Mouse (Mus musculus): ENCODE measurements around the gene Nyx. TPM values are rescaled to one million over a fixed set of nuclear protein-coding genes. Genes with fewer than 3 reads are reported as not detected.

Gene Nyx
- polyA plus RNA-seq, 1 experiment from 2014 or later, result 0.03 TPM

GRCm38 (mm10) chrX:13502862-13503375 lies 37.0 kb downstream of the Nyx start:
- Histone ChIP-seq H3K27ac (no peak overlapping the region), H3K9me3 (no peaks in the 10 kb centered on the region), H3K36me3 (no peaks in the 10 kb centered on the region), H3K4me1 (no peaks in the 10 kb centered on the region), H3K4me3 (no peak overlapping the region), H3K27me3 (ENCODE audit: insufficient read depth, poor library complexity, severe bottlenecking) (peaks cover 10% of the 10 kb centered on the region; the same call in 1 of the 2 replicates)
- no peak for DNase-seq (ENCODE audit: low spot score)
- 64% methylated on average over 7 of the region's 7 CpGs for WGBS

- H3K27ac ChIP-seq, result no peak overlapping the region
- no peak for DNase-seq (ENCODE audit: low spot score)
Measured at GRCm38 (mm10) chrX:13504389-13504788, 38.5 kb downstream of the Nyx start.

GRCm38 (mm10) chrX:13506376-13506775 lies 40.5 kb downstream of the Nyx start:
- H3K9me3 ChIP-seq, result no peaks in the 10 kb centered on the region
- WGBS, result 65% methylated on average over 2 of the region's 2 CpGs

More at GRCm38 (mm10) chrX:13504389-13504788, 38.5 kb downstream of the Nyx start:
- peaks cover 10% of the 10 kb centered on the region; the same call in 1 of the 2 replicates for H3K27me3 ChIP-seq (ENCODE audit: insufficient read depth, poor library complexity, severe bottlenecking)
- H3K4me1 ChIP-seq, result no peaks in the 10 kb centered on the region
- H3K4me3 ChIP-seq, result no peak overlapping the region
- no peaks in the 10 kb centered on the region for H3K36me3 ChIP-seq
- H3K9me3 ChIP-seq, result no peaks in the 10 kb centered on the region
- WGBS, result 84% methylated on average over 7 of the region's 7 CpGs

DNA sequence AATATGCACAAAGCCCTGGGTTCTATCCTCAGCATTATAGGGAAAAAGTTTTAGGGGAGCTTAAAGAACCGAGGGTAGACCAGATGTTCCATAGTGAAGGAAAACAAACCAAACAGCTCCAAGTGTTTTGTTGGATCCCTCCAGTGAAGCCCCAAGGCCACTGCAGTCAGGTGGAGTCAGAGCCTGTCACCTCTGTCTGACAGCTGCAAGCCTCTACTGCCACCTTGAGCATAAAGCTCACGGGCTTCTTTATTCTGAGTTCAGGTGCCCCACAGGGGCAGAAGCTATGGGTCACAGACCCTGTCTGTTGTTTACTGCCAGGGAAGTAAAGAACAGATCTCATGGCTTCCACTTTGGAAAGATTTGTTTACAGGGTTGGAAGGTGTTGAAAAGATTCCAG lies 47.2 kb downstream of the Nyx start:
- no peaks in the 10 kb centered on the region for H3K4me1 ChIP-seq
- no peaks in the 10 kb centered on the region for H3K9me3 ChIP-seq
- no peak overlapping the region for H3K4me3 ChIP-seq
- WGBS, result 46% methylated on average over 2 of the region's 2 CpGs
- no peaks in the 10 kb centered on the region for H3K36me3 ChIP-seq
- DNase-seq (ENCODE audit: low spot score), result no peak
- H3K27me3 ChIP-seq (ENCODE audit: insufficient read depth, poor library complexity, severe bottlenecking), result peaks cover 21% of the 10 kb centered on the region; the same call in 1 of the 2 replicates
- H3K27ac ChIP-seq, result no peak overlapping the region

More at GRCm38 (mm10) chrX:13506376-13506775, 40.5 kb downstream of the Nyx start:
- Histone ChIP-seq H3K4me1 (no peaks in the 10 kb centered on the region), H3K27ac (no peak overlapping the region), H3K4me3 (no peak overlapping the region), H3K36me3 (no peaks in the 10 kb centered on the region), H3K27me3 (ENCODE audit: insufficient read depth, poor library complexity, severe bottlenecking) (peaks cover 10% of the 10 kb centered on the region; the same call in 1 of the 2 replicates)
- no peak for DNase-seq (ENCODE audit: low spot score)

GRCm38 (mm10) chrX:13513864-13514263 lies 48.0 kb downstream of the Nyx start:
- Histone ChIP-seq H3K4me1 (no peaks in the 10 kb centered on the region), H3K27ac (no peak overlapping the region), H3K36me3 (no peaks in the 10 kb centered on the region), H3K9me3 (no peaks in the 10 kb centered on the region), H3K27me3 (ENCODE audit: insufficient read depth, poor library complexity, severe bottlenecking) (peaks cover 21% of the 10 kb centered on the region; the same call in 1 of the 2 replicates), H3K4me3 (no peak overlapping the region)
- no peak for DNase-seq (ENCODE audit: low spot score)
- WGBS, result 88% methylated on average over 5 of the region's 5 CpGs

GRCm38 (mm10) chrX:13516451-13516850 lies 50.5 kb downstream of the Nyx start:
- Histone ChIP-seq H3K36me3 (no peaks in the 10 kb centered on the region), H3K27me3 (ENCODE audit: insufficient read depth, poor library complexity, severe bottlenecking) (peaks cover 37% of the 10 kb centered on the region; the same call in 1 of the 2 replicates), H3K4me1 (no peaks in the 10 kb centered on the region), H3K4me3 (no peak overlapping the region), H3K27ac (no peak overlapping the region), H3K9me3 (no peaks in the 10 kb centered on the region)
- DNase-seq (ENCODE audit: low spot score), result no peak
- 88% methylated on average over 6 of the region's 6 CpGs for WGBS

DNA sequence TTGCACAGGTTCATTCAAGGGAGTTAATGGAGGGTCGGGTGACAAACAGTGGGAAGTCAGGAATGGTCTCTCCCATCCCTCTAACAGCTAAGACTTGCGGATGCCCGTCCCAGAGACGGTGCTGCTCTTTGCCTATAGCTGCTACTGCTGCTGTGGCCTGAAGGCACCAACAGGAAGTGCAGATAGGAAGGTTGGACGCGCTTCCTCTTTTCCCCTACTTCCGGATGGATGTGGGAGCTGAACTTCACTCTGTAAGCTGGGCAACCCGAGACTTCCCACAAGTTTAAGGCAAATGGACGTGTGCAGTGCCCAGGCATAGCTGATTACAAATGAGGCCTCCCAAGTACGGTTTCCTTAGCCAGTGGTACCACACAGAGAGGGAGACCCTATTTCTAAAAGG lies 52.1 kb downstream of the Nyx start:
- DNase-seq (ENCODE audit: low spot score), result no peak
- 61% methylated on average over 10 of the region's 10 CpGs for WGBS
- H3K27ac ChIP-seq, result no peak overlapping the region
- peaks cover 36% of the 10 kb centered on the region; the same call in 1 of the 2 replicates for H3K27me3 ChIP-seq (ENCODE audit: insufficient read depth, poor library complexity, severe bottlenecking)
- H3K4me1 ChIP-seq, result no peaks in the 10 kb centered on the region
- H3K4me3 ChIP-seq, result no peak overlapping the region
- H3K36me3 ChIP-seq, result no peaks in the 10 kb centered on the region
- H3K9me3 ChIP-seq, result no peaks in the 10 kb centered on the region

- Histone ChIP-seq H3K36me3 (no peaks in the 10 kb centered on the region), H3K27ac (no peak overlapping the region), H3K4me3 (no peak overlapping the region), H3K27me3 (ENCODE audit: insufficient read depth, poor library complexity, severe bottlenecking) (peaks cover 32% of the 10 kb centered on the region; the same call in 1 of the 2 replicates), H3K4me1 (no peaks in the 10 kb centered on the region), H3K9me3 (no peaks in the 10 kb centered on the region)
- no peak for DNase-seq (ENCODE audit: low spot score)
- WGBS, result 42% methylated on average over 4 of the region's 4 CpGs
Measured at GRCm38 (mm10) chrX:13518781-13519407, 53.0 kb downstream of the Nyx start.

DNA sequence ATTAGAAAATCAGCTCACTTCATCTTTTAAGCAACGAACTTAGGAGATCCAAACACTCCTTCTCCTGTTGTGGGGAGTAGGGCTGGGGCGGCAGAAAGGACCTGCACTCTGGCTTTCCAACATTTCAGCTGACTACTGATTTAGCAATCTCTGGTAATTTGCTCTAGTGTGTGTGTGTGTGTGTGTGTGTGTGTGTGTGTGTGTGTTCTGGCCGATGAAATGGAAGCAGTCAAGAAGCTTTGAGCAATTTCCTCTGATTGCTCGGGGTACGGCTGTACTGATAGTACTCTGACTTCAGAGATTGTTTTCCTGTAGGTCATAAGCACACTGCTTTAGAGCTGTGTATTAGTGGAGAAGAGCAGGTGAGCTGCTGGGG lies 53.5 kb downstream of the Nyx start:
- Histone ChIP-seq H3K27ac (no peak overlapping the region), H3K4me1 (no peaks in the 10 kb centered on the region), H3K36me3 (no peaks in the 10 kb centered on the region), H3K27me3 (ENCODE audit: insufficient read depth, poor library complexity, severe bottlenecking) (peaks cover 35% of the 10 kb centered on the region; the same call in 1 of the 2 replicates), H3K4me3 (no peak overlapping the region), H3K9me3 (no peaks in the 10 kb centered on the region)
- WGBS, result 36% methylated on average over 5 of the region's 5 CpGs
- DNase-seq (ENCODE audit: low spot score), result no peak

GRCm38 (mm10) chrX:13520566-13520965 lies 54.7 kb downstream of the Nyx start:
- Histone ChIP-seq H3K27me3 (ENCODE audit: insufficient read depth, poor library complexity, severe bottlenecking) (peaks cover 36% of the 10 kb centered on the region; the same call in 1 of the 2 replicates), H3K9me3 (no peaks in the 10 kb centered on the region), H3K36me3 (0 out of 2 replicates have a peak, but pooled peaks cover 2% of the 10 kb centered on the region), H3K4me1 (no peaks in the 10 kb centered on the region), H3K4me3 (no peak overlapping the region), H3K27ac (no peak overlapping the region)
- DNase-seq (ENCODE audit: low spot score), result no peak
- 83% methylated on average over 4 of the region's 4 CpGs for WGBS

DNA sequence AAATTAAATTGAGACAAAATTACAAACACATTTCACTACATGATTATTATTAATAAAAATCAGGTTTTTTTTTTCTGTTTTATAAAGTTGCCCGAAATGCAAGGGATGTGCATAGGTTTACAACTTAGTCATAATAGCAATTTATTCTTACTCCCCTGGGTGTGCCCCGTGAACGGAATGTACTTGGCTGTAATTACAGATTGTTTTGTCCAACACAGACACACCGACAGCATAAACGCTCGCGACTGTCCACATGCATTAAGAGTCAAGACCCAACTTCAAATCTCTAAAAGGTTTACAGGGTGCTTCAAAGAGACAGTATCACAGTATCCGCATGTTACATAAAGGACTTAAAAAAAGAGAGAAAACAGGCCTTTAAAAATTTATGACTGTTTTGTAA lies 55.4 kb downstream of the Nyx start:
- H3K27me3 ChIP-seq (ENCODE audit: insufficient read depth, poor library complexity, severe bottlenecking), result peaks cover 33% of the 10 kb centered on the region; the same call in 1 of the 2 replicates
- H3K36me3 ChIP-seq, result 0 out of 2 replicates have a peak, but pooled peaks cover 5% of the 10 kb centered on the region
- no peak for DNase-seq (ENCODE audit: low spot score)
- WGBS, result 89% methylated on average over 8 of the region's 8 CpGs
- no peak overlapping the region for H3K27ac ChIP-seq
- no peaks in the 10 kb centered on the region for H3K9me3 ChIP-seq
- H3K4me3 ChIP-seq, result no peak overlapping the region
- no peaks in the 10 kb centered on the region for H3K4me1 ChIP-seq
